Mouse (Mus musculus): ENCODE measurements around the gene Zfp605. TPM values are rescaled to one million over a fixed set of nuclear protein-coding genes. Genes with fewer than 3 reads are reported as not detected.

The Zfp605 gene
- polyA plus RNA-seq, 1 experiment from 2014 or later: 2.9 TPM

- no peak overlapping the region for H3K27ac ChIP-seq (ENCODE audit: low read depth, low read length)
- H3K4me2 ChIP-seq: no peak overlapping the region
- H3K4me3 ChIP-seq (ENCODE audit: low read depth, low read length): no peak overlapping the region
- WGBS (ENCODE audit: insufficient replicate concordance): 89% methylated on average over 3 of the region's 3 CpGs
- H3K27me3 ChIP-seq (ENCODE audit: control insufficient read depth, insufficient read depth, low read length): no peaks in the 10 kb centered on the region
- H3K9me3 ChIP-seq (replicated peaks; ENCODE audit: control insufficient read depth, low read length): 0 out of 2 replicates have a peak, but pooled peaks cover 4% of the 10 kb centered on the region
- peaks cover 3% of the 10 kb centered on the region; the same call in 1 of the 2 replicates for H3K4me1 ChIP-seq (ENCODE audit: control insufficient read depth, insufficient read depth, low read length)
- no peak overlapping the region for H3K9ac ChIP-seq (ENCODE audit: low read depth, low read length)
- no peak for ATAC-seq (replicated peaks; ENCODE audit: insufficient number of reproducible peaks, low FRiP score, low TSS enrichment)
- H3K36me3 ChIP-seq (ENCODE audit: control insufficient read depth, insufficient read depth, low read length): peaks cover 3% of the 10 kb centered on the region; the same call in 1 of the 2 replicates
Measured at GRCm38 (mm10) chr5:110137816-110138215, 27.9 kb downstream of the Zfp605 start.

GRCm38 (mm10) chr5:110139325-110139724 is 29.4 kb downstream of the Zfp605 start:
- WGBS (ENCODE audit: insufficient replicate concordance): 92% methylated on average over 3 of the region's 3 CpGs
- Histone ChIP-seq H3K9me3 (replicated peaks; ENCODE audit: control insufficient read depth, low read length) (no peaks in the 10 kb centered on the region), H3K4me2 (no peak overlapping the region), H3K4me1 (ENCODE audit: control insufficient read depth, insufficient read depth, low read length) (peaks cover 3% of the 10 kb centered on the region; the same call in 1 of the 2 replicates), H3K9ac (ENCODE audit: low read depth, low read length) (no peak overlapping the region), H3K27me3 (ENCODE audit: control insufficient read depth, insufficient read depth, low read length) (no peaks in the 10 kb centered on the region), H3K36me3 (ENCODE audit: control insufficient read depth, insufficient read depth, low read length) (peaks cover 9% of the 10 kb centered on the region), H3K4me3 (ENCODE audit: low read depth, low read length) (no peak overlapping the region), H3K27ac (ENCODE audit: low read depth, low read length) (no peak overlapping the region)
- no peak for ATAC-seq (replicated peaks; ENCODE audit: insufficient number of reproducible peaks, low FRiP score, low TSS enrichment)

GRCm38 (mm10) chr5:110140424-110140823 is 30.5 kb downstream of the Zfp605 start:
- no peak overlapping the region for H3K4me3 ChIP-seq (ENCODE audit: low read depth, low read length)
- H3K4me2 ChIP-seq: no peak overlapping the region
- 86% methylated on average over 7 of the region's 7 CpGs for WGBS (ENCODE audit: insufficient replicate concordance)

GRCm38 (mm10) chr5:110142309-110142708 is 32.4 kb downstream of the Zfp605 start:
- Histone ChIP-seq H3K9me3 (replicated peaks; ENCODE audit: control insufficient read depth, low read length) (no peaks in the 10 kb centered on the region), H3K4me2 (no peak overlapping the region), H3K27me3 (ENCODE audit: control insufficient read depth, insufficient read depth, low read length) (no peaks in the 10 kb centered on the region), H3K27ac (ENCODE audit: low read depth, low read length) (no peak overlapping the region), H3K9ac (ENCODE audit: low read depth, low read length) (no peak overlapping the region), H3K4me1 (ENCODE audit: control insufficient read depth, insufficient read depth, low read length) (peaks cover 3% of the 10 kb centered on the region; the same call in 1 of the 2 replicates), H3K36me3 (ENCODE audit: control insufficient read depth, insufficient read depth, low read length) (peaks cover 11% of the 10 kb centered on the region), H3K4me3 (ENCODE audit: low read depth, low read length) (no peak overlapping the region)
- ATAC-seq (replicated peaks; ENCODE audit: insufficient number of reproducible peaks, low FRiP score, low TSS enrichment): no peak
- WGBS (ENCODE audit: insufficient replicate concordance): 89% methylated on average over 2 of the region's 2 CpGs

More at GRCm38 (mm10) chr5:110140424-110140823, 30.5 kb downstream of the Zfp605 start:
- Histone ChIP-seq H3K4me1 (ENCODE audit: control insufficient read depth, insufficient read depth, low read length) (peaks cover 3% of the 10 kb centered on the region; the same call in 1 of the 2 replicates), H3K27ac (ENCODE audit: low read depth, low read length) (no peak overlapping the region), H3K36me3 (ENCODE audit: control insufficient read depth, insufficient read depth, low read length) (peaks cover 11% of the 10 kb centered on the region), H3K9ac (ENCODE audit: low read depth, low read length) (no peak overlapping the region), H3K9me3 (replicated peaks; ENCODE audit: control insufficient read depth, low read length) (no peaks in the 10 kb centered on the region), H3K27me3 (ENCODE audit: control insufficient read depth, insufficient read depth, low read length) (no peaks in the 10 kb centered on the region)
- ATAC-seq (replicated peaks; ENCODE audit: insufficient number of reproducible peaks, low FRiP score, low TSS enrichment): no peak

GRCm38 (mm10) chr5:110143007-110143406 is 33.1 kb downstream of the Zfp605 start:
- 90% methylated on average over 5 of the region's 5 CpGs for WGBS (ENCODE audit: insufficient replicate concordance)
- H3K4me1 ChIP-seq (ENCODE audit: control insufficient read depth, insufficient read depth, low read length): peaks cover 1% of the 10 kb centered on the region; the same call in 1 of the 2 replicates
- H3K36me3 ChIP-seq (ENCODE audit: control insufficient read depth, insufficient read depth, low read length): peaks cover 13% of the 10 kb centered on the region
- H3K4me2 ChIP-seq: no peak overlapping the region
- no peak for ATAC-seq (replicated peaks; ENCODE audit: insufficient number of reproducible peaks, low FRiP score, low TSS enrichment)
- H3K27ac ChIP-seq (ENCODE audit: low read depth, low read length): no peak overlapping the region
- H3K27me3 ChIP-seq (ENCODE audit: control insufficient read depth, insufficient read depth, low read length): no peaks in the 10 kb centered on the region
- H3K9me3 ChIP-seq (replicated peaks; ENCODE audit: control insufficient read depth, low read length): no peaks in the 10 kb centered on the region
- no peak overlapping the region for H3K4me3 ChIP-seq (ENCODE audit: low read depth, low read length)
- no peak overlapping the region for H3K9ac ChIP-seq (ENCODE audit: low read depth, low read length)

GRCm38 (mm10) chr5:110169374-110169773 is 59.5 kb downstream of the Zfp605 start:
- no peak overlapping the region for H3K9ac ChIP-seq (ENCODE audit: low read depth, low read length)
- H3K36me3 ChIP-seq (ENCODE audit: control insufficient read depth, insufficient read depth, low read length): peaks cover 25% of the 10 kb centered on the region
- no peaks in the 10 kb centered on the region for H3K9me3 ChIP-seq (replicated peaks; ENCODE audit: control insufficient read depth, low read length)
- H3K4me3 ChIP-seq (ENCODE audit: low read depth, low read length): no peak overlapping the region
- 94% methylated on average over 4 of the region's 4 CpGs for WGBS (ENCODE audit: insufficient replicate concordance)
- no peak overlapping the region for H3K27ac ChIP-seq (ENCODE audit: low read depth, low read length)
- H3K4me2 ChIP-seq: no peak overlapping the region
- ATAC-seq (replicated peaks; ENCODE audit: insufficient number of reproducible peaks, low FRiP score, low TSS enrichment): no peak
- no peaks in the 10 kb centered on the region for H3K27me3 ChIP-seq (ENCODE audit: control insufficient read depth, insufficient read depth, low read length)
- H3K4me1 ChIP-seq (ENCODE audit: control insufficient read depth, insufficient read depth, low read length): no peaks in the 10 kb centered on the region

GRCm38 (mm10) chr5:110176362-110177020 is 66.6 kb downstream of the Zfp605 start, which contains the start of gene Golga3:
TSS of gene Golga3 (plus strand) at chr5:110176701.
- Histone ChIP-seq H3K27me3 (ENCODE audit: control insufficient read depth, insufficient read depth, low read length) (no peaks in the 10 kb centered on the region), H3K4me1 (ENCODE audit: control insufficient read depth, insufficient read depth, low read length) (peaks cover 6% of the 10 kb centered on the region), H3K4me3 (ENCODE audit: low read depth, low read length) (peak within 1 kb of the TSS; percentile 96), H3K36me3 (ENCODE audit: control insufficient read depth, insufficient read depth, low read length) (peaks cover 3% of the 10 kb centered on the region; the same call in 1 of the 2 replicates), H3K9me3 (replicated peaks; ENCODE audit: control insufficient read depth, low read length) (no peaks in the 10 kb centered on the region), H3K27ac (ENCODE audit: low read depth, low read length) (peak within 1 kb of the TSS; percentile 59), H3K4me2 (peak within 1 kb of the TSS; percentile 82), H3K9ac (ENCODE audit: low read depth, low read length) (peak within 1 kb of the TSS; percentile 96)
- ATAC-seq (replicated peaks; ENCODE audit: insufficient number of reproducible peaks, low FRiP score, low TSS enrichment): peak; percentile 97
- 1% methylated on average over 41 of the region's 41 CpGs for WGBS (ENCODE audit: insufficient replicate concordance)

- peak overlapping the region; percentile 59 for H3K27ac ChIP-seq (ENCODE audit: low read depth, low read length)
- H3K9me3 ChIP-seq (replicated peaks; ENCODE audit: control insufficient read depth, low read length): no peaks in the 10 kb centered on the region
- peak overlapping the region; percentile 96 for H3K9ac ChIP-seq (ENCODE audit: low read depth, low read length)
- H3K4me1 ChIP-seq (ENCODE audit: control insufficient read depth, insufficient read depth, low read length): peaks cover 6% of the 10 kb centered on the region
- H3K4me3 ChIP-seq (ENCODE audit: low read depth, low read length): peak overlapping the region; percentile 96
- WGBS (ENCODE audit: insufficient replicate concordance): 4% methylated on average over 19 of the region's 19 CpGs
- peak; percentile 18 for ATAC-seq (replicated peaks; ENCODE audit: insufficient number of reproducible peaks, low FRiP score, low TSS enrichment)
- H3K36me3 ChIP-seq (ENCODE audit: control insufficient read depth, insufficient read depth, low read length): peaks cover 3% of the 10 kb centered on the region; the same call in 1 of the 2 replicates
- H3K27me3 ChIP-seq (ENCODE audit: control insufficient read depth, insufficient read depth, low read length): no peaks in the 10 kb centered on the region
- peak overlapping the region; percentile 82 for H3K4me2 ChIP-seq
Measured at GRCm38 (mm10) chr5:110177021-110177420, 67.1 kb downstream of the Zfp605 start.

All from heart, embryonic 11.5 days (tissue).